Mouse (Mus musculus) gastrocnemius, adult 8-10 months (tissue): ENCODE results near the gene Arf5. TPM values are rescaled to one million over a fixed set of nuclear protein-coding genes. Genes with fewer than 3 reads are reported as not detected.

Experiments used
- total RNA-seq, 4 experiments: library from RNA; stranded (reverse); gene quantifications; 2 replicates each; pipeline ENCODE4 v1.2.4; 2022

Gene Arf5
- total RNA-seq, 4 experiments from 2014 or later = 73.1 to 79.0 (median 74.8) TPM

Other genes starting within 250 kb of the Arf5 start
- 1 to 10 TPM; 3.5 to 5.9 (median 4.6) TPM for gene Zfp800, start 25.6 kb upstream of the Arf5 start, total RNA-seq
- gene Fscn3, start 4.2 kb downstream of the Arf5 start, total RNA-seq = not detected
- gene Gcc1, start 4.8 kb downstream of the Arf5 start, total RNA-seq = 1 to 10 TPM; 6.1 to 9.0 (median 6.5) TPM
- not detected for gene Pax4, start 25.8 kb downstream of the Arf5 start, total RNA-seq
- 10 to 100 TPM; 42.6 to 54.4 (median 50.1) TPM for gene Snd1, start 51.6 kb downstream of the Arf5 start, total RNA-seq